Mouse (Mus musculus): Measurements from ENCODE around the gene Enkd1. TPM values are rescaled to one million over a fixed set of nuclear protein-coding genes. Genes with fewer than 3 reads are reported as not detected.
A peak's percentile ranks its signal among the peaks of the same experiment; 100 is the strongest.

The Enkd1 gene
- polyA plus RNA-seq, 1 experiment from 2014 or later: 54.3 TPM

- no peaks in the 10 kb centered on the region for H3K9me3 ChIP-seq
- no peak overlapping the region for H3K27ac ChIP-seq
- peaks cover 25% of the 10 kb centered on the region for H3K36me3 ChIP-seq (replicated peaks)
- H3K4me1 ChIP-seq: no peaks in the 10 kb centered on the region
- H3K27me3 ChIP-seq (ENCODE audit: poor library complexity, severe bottlenecking): no peaks in the 10 kb centered on the region
- DNase-seq (ENCODE audit: extremely low spot score, low spot score): no peak
- 86% methylated on average over 6 of the region's 6 CpGs for WGBS
- no peak overlapping the region for H3K4me3 ChIP-seq
Measured at GRCm38 (mm10) chr8:105715042-105715441, 7.0 kb upstream of the Enkd1 start.

GRCm38 (mm10) chr8:105714139-105714538 lies 6.1 kb upstream of the Enkd1 start:
- no peak overlapping the region for H3K4me3 ChIP-seq
- H3K36me3 ChIP-seq (replicated peaks): peaks cover 25% of the 10 kb centered on the region
- H3K27me3 ChIP-seq (ENCODE audit: poor library complexity, severe bottlenecking): no peaks in the 10 kb centered on the region
- peak; percentile 84 for DNase-seq (ENCODE audit: extremely low spot score, low spot score)
- H3K4me1 ChIP-seq: no peaks in the 10 kb centered on the region
- H3K27ac ChIP-seq: no peak overlapping the region
- H3K9me3 ChIP-seq: no peaks in the 10 kb centered on the region
- 11% methylated on average over 3 of the region's 3 CpGs for WGBS

GRCm38 (mm10) chr8:105712286-105712685 lies 4.3 kb upstream of the Enkd1 start:
- no peaks in the 10 kb centered on the region for H3K9me3 ChIP-seq
- no peak overlapping the region for H3K4me3 ChIP-seq
- H3K36me3 ChIP-seq (replicated peaks): peaks cover 19% of the 10 kb centered on the region
- peaks cover 11% of the 10 kb centered on the region for H3K4me1 ChIP-seq
- 84% methylated on average over 3 of the region's 3 CpGs for WGBS
- no peaks in the 10 kb centered on the region for H3K27me3 ChIP-seq (ENCODE audit: poor library complexity, severe bottlenecking)
- DNase-seq (ENCODE audit: extremely low spot score, low spot score): no peak
- H3K27ac ChIP-seq: no peak overlapping the region

GRCm38 (mm10) chr8:105709317-105709716 lies 1.3 kb upstream of the Enkd1 start:
- peak; percentile 14 for DNase-seq (ENCODE audit: extremely low spot score, low spot score)
- 0 out of 2 replicates have a peak overlapping the region, but pooled peaks have one; percentile 30 for H3K27ac ChIP-seq
- WGBS: 74% methylated on average over 14 of the region's 14 CpGs
- peaks cover 30% of the 10 kb centered on the region for H3K4me1 ChIP-seq
- peaks cover 18% of the 10 kb centered on the region for H3K36me3 ChIP-seq (replicated peaks)
- no peaks in the 10 kb centered on the region for H3K27me3 ChIP-seq (ENCODE audit: poor library complexity, severe bottlenecking)
- H3K9me3 ChIP-seq: no peaks in the 10 kb centered on the region
- no peak overlapping the region for H3K4me3 ChIP-seq

DNA sequence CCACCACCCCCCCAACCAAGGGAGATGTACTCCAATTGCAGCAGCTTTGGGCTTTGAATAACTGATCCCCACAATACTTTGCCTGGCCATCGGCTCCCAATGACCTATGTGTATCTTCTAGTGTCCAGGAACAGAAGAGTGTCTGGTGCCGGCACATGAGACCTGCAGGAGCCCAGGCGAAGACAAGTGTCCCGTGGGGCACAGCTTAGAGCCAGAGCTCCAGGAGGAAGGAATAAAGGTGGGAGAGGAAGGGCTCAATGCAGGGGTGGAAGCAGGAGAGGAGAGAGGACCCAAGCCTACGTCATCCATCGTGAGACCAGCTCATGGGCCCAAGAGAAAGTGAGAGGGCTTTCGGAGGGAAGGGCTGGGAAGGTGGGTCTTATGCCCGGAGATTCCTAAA lies 665 bp upstream of the Enkd1 start:
- WGBS: 94% methylated on average over 8 of the region's 8 CpGs
- no peak overlapping the region for H3K27ac ChIP-seq
- DNase-seq (ENCODE audit: extremely low spot score, low spot score): peak; percentile 14
- 0 out of 2 replicates have a peak overlapping the region, but pooled peaks have one; percentile 89 for H3K4me3 ChIP-seq
- H3K4me1 ChIP-seq: peaks cover 34% of the 10 kb centered on the region
- H3K36me3 ChIP-seq (replicated peaks): peaks cover 24% of the 10 kb centered on the region
- no peaks in the 10 kb centered on the region for H3K9me3 ChIP-seq
- H3K27me3 ChIP-seq (ENCODE audit: poor library complexity, severe bottlenecking): no peaks in the 10 kb centered on the region

- DNase-seq (ENCODE audit: extremely low spot score, low spot score): no peak
- WGBS: 85% methylated on average over 12 of the region's 12 CpGs
- no peak overlapping the region for H3K27ac ChIP-seq
Measured at GRCm38 (mm10) chr8:105706426-105706825, 1.6 kb downstream of the Enkd1 start.

DNA sequence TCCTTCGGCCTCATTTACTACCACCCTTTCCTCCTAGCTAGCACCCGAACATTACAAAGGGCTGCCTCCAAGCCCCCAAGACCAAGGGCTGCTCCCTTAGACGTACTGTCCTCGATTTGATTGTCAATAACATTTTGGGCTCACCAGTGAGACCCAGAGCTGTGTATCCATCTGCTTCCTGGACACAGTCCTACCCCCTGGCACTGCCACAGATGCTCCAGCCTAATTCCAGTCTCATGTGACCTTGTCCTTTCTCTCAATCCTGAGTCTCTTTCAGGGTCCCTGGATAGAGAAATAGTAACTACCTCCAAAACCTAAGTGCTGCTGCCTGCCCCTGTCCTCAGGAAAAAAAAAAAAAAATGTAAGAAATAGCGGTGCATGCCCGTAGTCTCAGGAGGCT lies 3.1 kb downstream of the Enkd1 start:
- Histone ChIP-seq H3K36me3 (replicated peaks) (peaks cover 41% of the 10 kb centered on the region), H3K27me3 (ENCODE audit: poor library complexity, severe bottlenecking) (no peaks in the 10 kb centered on the region), H3K27ac (no peak overlapping the region), H3K9me3 (no peaks in the 10 kb centered on the region), H3K4me1 (peaks cover 58% of the 10 kb centered on the region), H3K4me3 (no peak overlapping the region)
- no peak for DNase-seq (ENCODE audit: extremely low spot score, low spot score)
- 91% methylated on average over 6 of the region's 6 CpGs for WGBS

More at GRCm38 (mm10) chr8:105706426-105706825, 1.6 kb downstream of the Enkd1 start:
- Histone ChIP-seq H3K4me1 (peaks cover 50% of the 10 kb centered on the region), H3K9me3 (no peaks in the 10 kb centered on the region), H3K36me3 (replicated peaks) (peaks cover 41% of the 10 kb centered on the region), H3K4me3 (peak overlapping the region; percentile 89), H3K27me3 (ENCODE audit: poor library complexity, severe bottlenecking) (no peaks in the 10 kb centered on the region)

DNA sequence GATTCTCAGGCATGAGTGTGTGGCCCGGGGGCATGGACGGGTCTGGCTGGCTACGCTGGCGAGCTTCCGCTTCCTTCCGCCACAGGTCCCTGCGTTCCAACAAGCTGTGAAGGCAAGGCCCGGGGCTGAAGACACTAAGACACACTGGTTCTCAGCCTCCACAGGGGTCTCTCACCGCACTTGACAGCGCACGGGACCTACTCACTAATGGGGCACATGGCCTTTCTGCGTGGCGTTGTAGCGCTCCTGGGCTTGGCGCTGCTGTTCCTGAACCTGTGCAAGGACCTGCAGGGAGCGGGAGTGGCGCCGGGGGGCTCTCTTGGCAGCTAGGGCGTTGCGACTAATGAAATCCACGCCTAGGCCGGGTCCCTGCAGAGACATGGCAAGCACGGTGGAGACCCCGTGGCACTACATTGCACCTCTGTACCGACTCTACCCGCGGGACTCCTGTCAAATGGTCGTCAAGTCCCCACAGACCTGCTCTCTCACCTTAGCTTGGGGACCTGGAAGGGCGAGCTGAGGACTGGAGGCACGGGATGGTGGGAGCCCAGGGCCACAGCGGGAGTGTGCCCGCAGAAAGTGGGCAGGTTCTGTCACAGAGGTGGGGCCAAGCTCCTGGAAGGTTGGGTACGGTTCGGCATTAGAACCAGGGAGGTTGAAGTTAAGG lies 3.7 kb downstream of the Enkd1 start:
- Histone ChIP-seq H3K27me3 (ENCODE audit: poor library complexity, severe bottlenecking) (no peaks in the 10 kb centered on the region), H3K27ac (no peak overlapping the region), H3K9me3 (no peaks in the 10 kb centered on the region), H3K4me3 (no peak overlapping the region; the same call in 1 of the 2 replicates), H3K4me1 (peaks cover 65% of the 10 kb centered on the region), H3K36me3 (replicated peaks) (peaks cover 44% of the 10 kb centered on the region)
- 93% methylated on average over 34 of the region's 34 CpGs for WGBS
- no peak for DNase-seq (ENCODE audit: extremely low spot score, low spot score)

DNA sequence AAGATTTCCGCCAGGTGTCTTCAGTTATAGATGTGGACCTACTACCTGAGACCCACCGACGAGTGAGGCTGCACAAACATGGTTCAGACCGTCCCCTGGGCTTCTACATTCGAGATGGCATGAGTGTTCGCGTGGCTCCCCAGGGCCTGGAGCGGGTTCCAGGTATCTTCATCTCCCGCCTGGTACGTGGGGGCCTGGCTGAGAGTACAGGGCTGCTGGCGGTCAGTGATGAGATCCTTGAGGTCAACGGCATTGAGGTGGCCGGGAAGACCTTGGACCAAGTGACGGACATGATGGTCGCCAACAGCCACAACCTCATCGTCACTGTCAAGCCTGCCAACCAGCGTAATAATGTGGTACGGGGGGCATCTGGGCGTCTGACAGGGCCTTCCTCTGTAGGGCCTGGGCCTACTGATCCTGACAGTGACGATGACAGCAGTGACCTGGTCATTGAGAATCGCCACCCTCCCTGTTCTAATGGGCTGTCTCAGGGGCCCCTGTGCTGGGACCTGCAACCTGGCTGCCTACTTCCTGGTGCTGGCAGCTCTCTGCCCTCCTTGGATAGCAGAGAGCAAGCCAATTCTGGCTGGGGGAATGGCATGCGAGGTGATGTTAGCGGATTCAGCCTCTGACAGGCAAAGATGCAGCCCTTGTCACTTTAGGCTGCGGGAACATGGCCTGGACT lies 5.1 kb downstream of the Enkd1 start:
- peak overlapping the region; percentile 77; the same call in 1 of the 2 replicates for H3K4me3 ChIP-seq

GRCm38 (mm10) chr8:105702001-105702401 lies 6.0 kb downstream of the Enkd1 start:
- peak overlapping the region; percentile 77 for H3K4me3 ChIP-seq
- peaks cover 52% of the 10 kb centered on the region for H3K4me1 ChIP-seq
- H3K36me3 ChIP-seq (replicated peaks): peaks cover 65% of the 10 kb centered on the region
- no peaks in the 10 kb centered on the region for H3K27me3 ChIP-seq (ENCODE audit: poor library complexity, severe bottlenecking)
- no peak for DNase-seq (ENCODE audit: extremely low spot score, low spot score)
- no peaks in the 10 kb centered on the region for H3K9me3 ChIP-seq
- peak overlapping the region; percentile 86 for H3K27ac ChIP-seq
- WGBS: 37% methylated on average over 18 of the region's 18 CpGs

More for the DNA sequence above, 5.1 kb downstream of the Enkd1 start:
- H3K4me1 ChIP-seq: peaks cover 61% of the 10 kb centered on the region
- H3K27ac ChIP-seq: no peak overlapping the region
- no peak for DNase-seq (ENCODE audit: extremely low spot score, low spot score)
- peaks cover 57% of the 10 kb centered on the region for H3K36me3 ChIP-seq (replicated peaks)
- no peaks in the 10 kb centered on the region for H3K9me3 ChIP-seq
- 91% methylated on average over 24 of the region's 24 CpGs for WGBS
- no peaks in the 10 kb centered on the region for H3K27me3 ChIP-seq (ENCODE audit: poor library complexity, severe bottlenecking)

DNA sequence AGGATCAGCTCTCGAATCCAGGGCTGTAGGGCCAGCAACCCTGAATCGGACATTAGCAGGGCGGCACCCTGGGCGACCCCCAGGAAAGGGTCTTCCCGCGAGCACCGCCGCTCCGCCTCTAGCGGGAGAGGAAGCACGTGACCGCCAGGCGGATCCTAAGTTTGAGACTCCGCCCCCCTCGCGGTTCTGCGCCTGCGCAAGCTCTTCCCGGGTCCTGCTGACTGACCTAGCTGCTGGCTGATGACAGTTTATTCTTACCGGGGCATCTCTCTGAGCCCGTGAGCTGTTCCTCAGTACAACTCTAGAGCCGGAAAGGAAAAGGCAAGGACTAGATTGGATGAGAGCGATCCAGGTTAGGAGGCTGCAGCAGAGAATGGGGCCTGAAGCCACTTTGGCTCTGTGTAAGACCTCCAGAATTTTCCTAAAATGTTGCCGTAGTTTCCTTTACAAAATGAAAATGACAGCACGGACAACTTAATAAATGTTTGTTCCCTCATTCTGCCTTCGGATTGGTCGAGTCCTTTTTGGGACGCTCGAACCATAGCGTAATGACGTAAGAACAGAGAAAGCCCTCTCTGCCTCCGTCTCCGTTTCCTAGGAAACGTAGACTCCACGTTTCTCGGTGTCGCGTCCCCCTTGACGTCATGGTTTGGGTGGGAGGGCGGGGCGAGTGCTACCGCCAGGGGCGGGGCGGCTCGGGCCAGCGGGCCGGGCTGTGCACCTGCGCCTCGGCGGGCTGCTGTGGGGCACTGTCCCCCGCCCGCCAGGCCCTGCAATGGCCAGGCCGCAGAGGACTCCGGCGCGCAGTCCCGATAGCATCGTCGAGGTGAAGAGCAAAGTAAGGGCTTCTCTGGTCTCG lies 6.8 kb downstream of the Enkd1 start, which contains the start of the genes Acd and Pard6a:
TSS of gene Acd (minus strand) at position 137 of the 859 bp plus-strand sequence.
TSS of gene Pard6a (plus strand) at position 183 of the 859 bp plus-strand sequence.
- H3K9me3 ChIP-seq: no peaks in the 10 kb centered on the region
- no peaks in the 10 kb centered on the region for H3K27me3 ChIP-seq (ENCODE audit: poor library complexity, severe bottlenecking)
- H3K4me1 ChIP-seq: peaks cover 44% of the 10 kb centered on the region
- peaks cover 72% of the 10 kb centered on the region for H3K36me3 ChIP-seq (replicated peaks)
- peak within 1 kb of the TSS; percentile 86 for H3K27ac ChIP-seq
- peak within 1 kb of the TSS; percentile 77 for H3K4me3 ChIP-seq
- DNase-seq (ENCODE audit: extremely low spot score, low spot score): peak; percentile 98
- WGBS: under 1% methylated on average over 60 of the region's 60 CpGs

GRCm38 (mm10) chr8:105700566-105700965 lies 7.4 kb downstream of the Enkd1 start:
- Histone ChIP-seq H3K4me3 (peak overlapping the region; percentile 77), H3K36me3 (replicated peaks) (peaks cover 67% of the 10 kb centered on the region), H3K4me1 (peaks cover 40% of the 10 kb centered on the region), H3K27me3 (ENCODE audit: poor library complexity, severe bottlenecking) (peaks cover 2% of the 10 kb centered on the region), H3K27ac (peak overlapping the region; percentile 86), H3K9me3 (no peaks in the 10 kb centered on the region)
- WGBS: under 1% methylated on average over 21 of the region's 21 CpGs
- DNase-seq (ENCODE audit: extremely low spot score, low spot score): no peak

All from forebrain, embryonic 10.5 days (tissue).